Mouse (Mus musculus) CH12.LX (cell line): Measurements from ENCODE around the gene Tmem87b.

Experiments used
- CTCF ChIP-seq, 2 experiments: IDR thresholded peaks in 1 of 2; conservative IDR thresholded peaks in 1 of 2; 2 replicates each; pipeline ENCODE4 v1.5.1; 2011 to 2012; ENCODE audit warnings: low read depth in 2 of 2, low read length in 2 of 2, improper control_type of control experiment in 1 of 2, inconsistent platforms in 1 of 2, mild to moderate bottlenecking in 1 of 2, moderate library complexity in 1 of 2
- MAZ ChIP-seq: IDR thresholded peaks from 2 replicates; pipeline ENCODE4 v1.6.1; 2012; ENCODE audit warnings: low read depth, mild to moderate bottlenecking, inconsistent platforms, low read length, improper control_type of control experiment, moderate library complexity
- NRF1 ChIP-seq: IDR thresholded peaks from 2 replicates; pipeline ENCODE4 v1.6.1; 2014; ENCODE audit warnings: low read depth, mild to moderate bottlenecking, inconsistent platforms, low read length, improper control_type of control experiment, moderate library complexity
- POLR2A ChIP-seq: IDR thresholded peaks from 2 replicates; pipeline ENCODE4 v1.6.1; 2011; ENCODE audit warnings: low read depth, mild to moderate bottlenecking, improper control_type of control experiment, low read length
- RCOR1 ChIP-seq: conservative IDR thresholded peaks from 2 replicates; pipeline ENCODE4 v1.6.1; 2012; ENCODE audit warnings: low read depth, mild to moderate bottlenecking, inconsistent platforms, low read length, improper control_type of control experiment

DNA sequence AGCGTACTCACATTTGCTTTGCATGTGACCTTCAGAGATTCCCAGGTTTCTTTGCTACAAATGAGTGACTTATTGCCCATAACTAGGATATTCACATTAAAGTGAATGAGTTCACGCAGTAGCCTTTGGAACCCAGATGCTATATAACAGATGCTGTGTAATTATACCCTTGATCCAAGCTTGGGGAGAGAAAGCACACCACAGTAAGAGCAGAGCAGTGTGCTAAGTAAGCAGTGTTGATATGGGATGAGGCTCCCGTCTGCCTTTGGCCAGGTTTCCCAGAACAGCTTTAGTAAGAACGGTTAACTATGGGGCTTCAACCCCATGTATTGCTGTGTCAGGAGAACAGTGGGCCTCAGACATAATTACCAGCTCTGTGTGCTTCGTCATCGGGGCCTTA, 24.0 kb upstream of the Tmem87b start:
- TF ChIP-seq NRF1 (no peak), RCOR1 (no peak), MAZ (no peak), CTCF (conservative IDR thresholded peaks at IDR 0.05 in 1 of 2, IDR thresholded peaks at IDR 0.05 in 1 of 2; ENCODE audit: low read depth in 2 of 2, low read length in 2 of 2) (no peak), POLR2A (no peak)
